Mouse (Mus musculus): ENCODE data around the gene Kirrel3. TPM values are rescaled to one million over a fixed set of nuclear protein-coding genes. Genes with fewer than 3 reads are reported as not detected.

Gene Kirrel3
- polyA plus RNA-seq, 1 experiment from 2014 or later: 50.5 TPM

- no peak overlapping the region for H3K27ac ChIP-seq
- H3K9ac ChIP-seq: no peak overlapping the region
- H3K36me3 ChIP-seq (replicated peaks): no peaks in the 10 kb centered on the region
- H3K4me1 ChIP-seq: peaks cover 6% of the 10 kb centered on the region
- no peak overlapping the region for H3K4me2 ChIP-seq
- no peaks in the 10 kb centered on the region for H3K9me3 ChIP-seq
- 13% methylated on average over 15 of the region's 15 CpGs for WGBS
- no peaks in the 10 kb centered on the region for H3K27me3 ChIP-seq (replicated peaks)
- H3K4me3 ChIP-seq: no peak overlapping the region
- peak; percentile 25; the same call in 1 of the 2 replicates for ATAC-seq (replicated peaks)
These were observed 558.8 kb downstream of the Kirrel3 start for GRCm38 (mm10) chr9:35044458-35044857.

GRCm38 (mm10) chr9:35045031-35045531 is 559.4 kb downstream of the Kirrel3 start:
- Histone ChIP-seq H3K4me3 (no peak overlapping the region), H3K9me3 (no peaks in the 10 kb centered on the region), H3K4me2 (no peak overlapping the region), H3K27ac (no peak overlapping the region), H3K36me3 (replicated peaks) (no peaks in the 10 kb centered on the region), H3K4me1 (peaks cover 6% of the 10 kb centered on the region), H3K27me3 (replicated peaks) (no peaks in the 10 kb centered on the region), H3K9ac (no peak overlapping the region)
- ATAC-seq (replicated peaks): peak; percentile 43; the same call in 1 of the 2 replicates
- WGBS: 62% methylated on average over 11 of the region's 11 CpGs

GRCm38 (mm10) chr9:35045756-35046155 is 560.1 kb downstream of the Kirrel3 start:
- Histone ChIP-seq H3K36me3 (replicated peaks) (no peaks in the 10 kb centered on the region), H3K4me2 (no peak overlapping the region), H3K27ac (no peak overlapping the region), H3K27me3 (replicated peaks) (no peaks in the 10 kb centered on the region), H3K4me3 (no peak overlapping the region), H3K4me1 (peaks cover 6% of the 10 kb centered on the region), H3K9me3 (no peaks in the 10 kb centered on the region), H3K9ac (no peak overlapping the region)
- no peak for ATAC-seq (replicated peaks)
- 81% methylated on average over 2 of the region's 2 CpGs for WGBS

- H3K27me3 ChIP-seq (replicated peaks): no peaks in the 10 kb centered on the region
- WGBS: 92% methylated on average over 6 of the region's 6 CpGs
- no peak overlapping the region for H3K4me3 ChIP-seq
- ATAC-seq (replicated peaks): no peak
- no peaks in the 10 kb centered on the region for H3K36me3 ChIP-seq (replicated peaks)
- H3K4me2 ChIP-seq: no peak overlapping the region
- peaks cover 6% of the 10 kb centered on the region for H3K4me1 ChIP-seq
- H3K9ac ChIP-seq: no peak overlapping the region
- H3K27ac ChIP-seq: no peak overlapping the region
- no peaks in the 10 kb centered on the region for H3K9me3 ChIP-seq
These were observed 562.8 kb downstream of the Kirrel3 start for GRCm38 (mm10) chr9:35048449-35048848.

GRCm38 (mm10) chr9:35049891-35050527 is 564.3 kb downstream of the Kirrel3 start:
- ATAC-seq (replicated peaks): no peak
- no peaks in the 10 kb centered on the region for H3K27me3 ChIP-seq (replicated peaks)
- no peak overlapping the region for H3K27ac ChIP-seq
- H3K4me1 ChIP-seq: no peaks in the 10 kb centered on the region
- H3K9ac ChIP-seq: no peak overlapping the region
- no peak overlapping the region for H3K4me2 ChIP-seq
- no peak overlapping the region for H3K4me3 ChIP-seq
- H3K9me3 ChIP-seq: no peaks in the 10 kb centered on the region
- no peaks in the 10 kb centered on the region for H3K36me3 ChIP-seq (replicated peaks)
- 82% methylated on average over 3 of the region's 3 CpGs for WGBS

- no peaks in the 10 kb centered on the region for H3K4me1 ChIP-seq
- no peaks in the 10 kb centered on the region for H3K9me3 ChIP-seq
- 89% methylated on average over 6 of the region's 6 CpGs for WGBS
- no peaks in the 10 kb centered on the region for H3K27me3 ChIP-seq (replicated peaks)
- H3K36me3 ChIP-seq (replicated peaks): no peaks in the 10 kb centered on the region
- H3K4me3 ChIP-seq: no peak overlapping the region
- ATAC-seq (replicated peaks): no peak
- H3K9ac ChIP-seq: no peak overlapping the region
- no peak overlapping the region for H3K27ac ChIP-seq
- H3K4me2 ChIP-seq: no peak overlapping the region
These were observed 565.2 kb downstream of the Kirrel3 start for GRCm38 (mm10) chr9:35050701-35051454.

GRCm38 (mm10) chr9:35051666-35052065 is 566.0 kb downstream of the Kirrel3 start:
- ATAC-seq (replicated peaks): no peak
- no peaks in the 10 kb centered on the region for H3K4me1 ChIP-seq
- H3K36me3 ChIP-seq (replicated peaks): no peaks in the 10 kb centered on the region
- H3K27ac ChIP-seq: no peak overlapping the region
- no peaks in the 10 kb centered on the region for H3K27me3 ChIP-seq (replicated peaks)
- H3K4me2 ChIP-seq: no peak overlapping the region
- no peak overlapping the region for H3K9ac ChIP-seq
- H3K9me3 ChIP-seq: no peaks in the 10 kb centered on the region
- H3K4me3 ChIP-seq: no peak overlapping the region
- WGBS: 95% methylated on average over 4 of the region's 4 CpGs

GRCm38 (mm10) chr9:35052671-35053070 is 567.0 kb downstream of the Kirrel3 start:
- 98% methylated on average over 4 of the region's 4 CpGs for WGBS
- Histone ChIP-seq H3K4me1 (no peaks in the 10 kb centered on the region), H3K36me3 (replicated peaks) (no peaks in the 10 kb centered on the region), H3K4me2 (no peak overlapping the region), H3K27me3 (replicated peaks) (no peaks in the 10 kb centered on the region), H3K4me3 (no peak overlapping the region), H3K9me3 (no peaks in the 10 kb centered on the region), H3K27ac (no peak overlapping the region), H3K9ac (no peak overlapping the region)
- no peak for ATAC-seq (replicated peaks)

GRCm38 (mm10) chr9:35053081-35053480 is 567.4 kb downstream of the Kirrel3 start:
- WGBS: 94% methylated on average over 16 of the region's 16 CpGs
- Histone ChIP-seq H3K4me2 (no peak overlapping the region), H3K36me3 (replicated peaks) (no peaks in the 10 kb centered on the region), H3K4me1 (no peaks in the 10 kb centered on the region), H3K9ac (no peak overlapping the region), H3K27ac (no peak overlapping the region), H3K4me3 (no peak overlapping the region), H3K9me3 (no peaks in the 10 kb centered on the region), H3K27me3 (replicated peaks) (no peaks in the 10 kb centered on the region)
- ATAC-seq (replicated peaks): no peak

GRCm38 (mm10) chr9:35053669-35054068 is 568.0 kb downstream of the Kirrel3 start:
- H3K9ac ChIP-seq: no peak overlapping the region
- H3K4me1 ChIP-seq: no peaks in the 10 kb centered on the region
- H3K9me3 ChIP-seq: no peaks in the 10 kb centered on the region
- no peak overlapping the region; the same call in 1 of the 2 replicates for H3K27ac ChIP-seq
- H3K36me3 ChIP-seq (replicated peaks): no peaks in the 10 kb centered on the region
- ATAC-seq (replicated peaks): peak; percentile 78
- 50% methylated on average over 3 of the region's 3 CpGs for WGBS
- no peak overlapping the region for H3K4me2 ChIP-seq
- no peaks in the 10 kb centered on the region for H3K27me3 ChIP-seq (replicated peaks)
- H3K4me3 ChIP-seq: no peak overlapping the region

GRCm38 (mm10) chr9:35055528-35056330 is 570.0 kb downstream of the Kirrel3 start:
- Histone ChIP-seq H3K4me2 (no peak overlapping the region), H3K27me3 (replicated peaks) (no peaks in the 10 kb centered on the region), H3K4me1 (no peaks in the 10 kb centered on the region), H3K9ac (no peak overlapping the region), H3K27ac (no peak overlapping the region), H3K9me3 (no peaks in the 10 kb centered on the region), H3K36me3 (replicated peaks) (no peaks in the 10 kb centered on the region), H3K4me3 (no peak overlapping the region)
- WGBS: 90% methylated on average over 11 of the region's 11 CpGs
- ATAC-seq (replicated peaks): no peak

GRCm38 (mm10) chr9:35056611-35057010 is 570.9 kb downstream of the Kirrel3 start:
- ATAC-seq (replicated peaks): no peak
- H3K27ac ChIP-seq: no peak overlapping the region
- WGBS: 88% methylated on average over 3 of the region's 3 CpGs
- no peaks in the 10 kb centered on the region for H3K27me3 ChIP-seq (replicated peaks)
- H3K4me1 ChIP-seq: no peaks in the 10 kb centered on the region
- H3K4me2 ChIP-seq: no peak overlapping the region
- H3K9me3 ChIP-seq: no peaks in the 10 kb centered on the region
- no peak overlapping the region for H3K4me3 ChIP-seq
- H3K9ac ChIP-seq: no peak overlapping the region
- H3K36me3 ChIP-seq (replicated peaks): no peaks in the 10 kb centered on the region

Data from midbrain, embryonic 15.5 days (tissue).